Mouse (Mus musculus) spleen, adult 12 weeks (tissue): Measurements from ENCODE around the gene Reep1.

Experiments
- DNase-seq: peaks from one replicate; pipeline ENCODE4 v3.0.0; 2022; ENCODE audit warnings: low spot score

Gene Reep1

GRCm38 (mm10) chr6:71707511-71708501 is at the start of gene Reep1:
Gene Reep1 (plus strand): TSS chr6:71707561.
- DNase-seq: no peak

GRCm38 (mm10) chr6:71658290-71658689 is 49.1 kb upstream of the Reep1 start:
- DNase-seq: no peak

DNA sequence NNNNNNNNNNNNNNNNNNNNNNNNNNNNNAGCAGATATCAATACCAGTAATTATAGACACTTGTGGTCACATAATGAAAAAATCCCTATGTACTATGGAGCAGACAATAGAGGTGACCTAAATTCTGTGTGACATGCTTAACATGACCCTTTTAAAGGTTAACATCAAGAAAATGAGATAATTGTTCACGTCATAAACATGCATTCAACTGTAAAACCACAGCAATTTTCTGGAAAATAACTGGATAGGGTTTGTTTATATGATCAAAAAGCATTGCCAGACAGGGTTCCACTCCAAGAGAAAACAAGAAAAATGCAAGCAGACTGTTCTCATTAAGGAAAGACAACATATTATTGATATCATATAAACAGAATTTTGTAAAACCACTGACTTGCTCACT is 42.9 kb upstream of the Reep1 start:
- DNase-seq: no peak

DNA sequence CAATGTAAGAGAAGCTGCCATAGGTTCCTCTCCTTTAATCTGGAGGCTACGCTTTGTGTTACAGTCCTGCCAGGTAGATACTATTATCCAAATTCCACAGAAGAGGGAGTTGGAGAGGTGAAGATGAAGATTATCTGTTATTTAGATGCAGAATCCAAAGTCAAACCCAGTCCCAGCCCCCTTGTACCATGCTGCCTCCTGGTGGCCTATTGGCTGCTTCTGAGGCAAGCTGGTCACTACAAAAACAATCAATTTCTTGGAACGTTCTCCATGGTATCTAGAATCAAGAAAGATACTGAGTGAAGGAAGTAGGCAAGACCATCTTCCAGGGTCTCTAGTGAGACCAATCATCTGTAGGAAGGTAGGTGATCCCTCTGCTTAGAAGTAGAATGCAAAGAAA is 34.2 kb upstream of the Reep1 start:
- DNase-seq: no peak

- no peak for DNase-seq
Observed at GRCm38 (mm10) chr6:71678891-71679290, 28.5 kb upstream of the Reep1 start.

- no peak for DNase-seq
Observed at GRCm38 (mm10) chr6:71695150-71695549, 12.2 kb upstream of the Reep1 start.

- DNase-seq: no peak
Observed at GRCm38 (mm10) chr6:71695599-71695998, 11.8 kb upstream of the Reep1 start.

GRCm38 (mm10) chr6:71706871-71707270 is 490 bp upstream of the Reep1 start:
- DNase-seq: no peak

DNA sequence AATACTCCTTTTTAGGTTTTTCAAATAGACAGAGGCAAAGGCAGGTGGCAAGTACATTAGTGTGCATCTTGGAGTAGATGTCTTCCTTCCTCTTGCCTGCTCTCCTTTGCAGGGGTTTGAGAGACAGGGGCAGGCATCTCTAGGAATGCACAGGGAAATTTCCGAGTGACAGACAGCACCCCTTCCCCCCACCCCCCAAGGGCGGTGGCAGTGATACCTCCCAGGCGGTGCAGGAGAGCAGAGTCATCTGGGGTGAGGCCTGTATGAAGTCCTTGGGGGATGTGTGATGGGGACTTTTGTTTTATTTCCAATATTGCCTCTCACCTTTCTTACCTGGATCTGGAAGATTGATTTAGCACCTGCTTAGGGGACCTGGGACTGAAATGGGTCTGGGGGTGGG is 1.2 kb downstream of the Reep1 start:
- no peak for DNase-seq

DNA sequence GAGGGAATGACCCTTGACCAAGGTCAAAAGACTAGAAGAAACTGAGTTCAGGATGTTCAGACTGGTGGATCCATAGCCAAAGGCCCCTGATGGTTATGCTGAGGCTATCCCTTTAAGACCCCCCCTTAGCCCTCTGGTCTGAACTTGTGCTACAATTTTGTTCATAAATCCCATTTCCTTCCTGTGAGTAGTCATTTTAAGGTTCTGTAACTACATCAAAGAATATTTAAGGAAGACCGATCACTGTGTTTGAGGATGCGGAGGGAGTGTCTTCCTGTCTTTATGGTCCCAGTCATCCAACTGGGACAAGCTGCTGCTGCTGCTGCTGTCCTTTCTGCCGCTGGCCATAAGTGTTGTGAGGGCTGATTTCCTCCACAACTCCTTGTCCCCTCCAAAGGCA is 3.0 kb downstream of the Reep1 start:
- DNase-seq: no peak

GRCm38 (mm10) chr6:71711201-71711600 is 3.8 kb downstream of the Reep1 start:
- DNase-seq: no peak

DNA sequence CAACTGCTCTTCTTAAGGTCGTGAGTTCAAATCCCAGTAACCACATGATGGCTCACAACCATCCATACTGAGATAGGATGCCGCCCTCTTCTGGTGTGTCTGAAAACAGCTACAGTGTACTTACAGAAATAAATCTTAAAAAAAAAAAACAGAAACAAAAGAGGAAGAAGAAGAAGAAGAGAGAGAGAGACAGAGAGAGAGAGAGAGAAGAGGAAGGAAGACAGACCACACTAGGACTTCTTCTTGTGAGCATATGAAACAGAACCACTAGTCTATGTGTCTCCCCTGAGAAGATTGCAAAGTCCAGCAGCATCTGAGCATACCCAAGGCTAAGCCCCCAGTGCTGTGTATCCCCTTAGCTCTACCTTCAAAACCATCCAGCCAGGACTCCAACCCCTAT is 6.2 kb downstream of the Reep1 start:
- DNase-seq: no peak

GRCm38 (mm10) chr6:71715006-71715405 is 7.6 kb downstream of the Reep1 start:
- no peak for DNase-seq

DNA sequence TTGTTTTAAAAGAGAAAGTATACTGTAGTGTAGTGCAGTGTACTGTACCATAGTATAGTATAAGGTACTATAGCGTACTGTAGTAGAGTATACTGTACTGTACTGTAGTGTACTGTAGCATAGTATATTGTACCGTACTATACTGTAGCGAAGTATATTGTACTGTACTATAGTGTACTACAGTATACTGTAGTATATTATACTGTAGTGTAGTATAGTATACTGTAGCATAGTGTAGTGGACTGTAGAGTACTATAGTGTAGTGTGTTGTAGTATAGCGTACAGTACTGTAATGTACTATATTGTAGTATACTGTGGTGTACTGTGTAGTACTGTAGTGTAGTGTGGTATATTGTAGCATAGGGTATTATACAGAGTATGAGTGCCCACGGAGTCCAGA is 9.1 kb downstream of the Reep1 start:
- DNase-seq: no peak

- no peak for DNase-seq
Observed at GRCm38 (mm10) chr6:71718322-71718721, 11.0 kb downstream of the Reep1 start.

DNA sequence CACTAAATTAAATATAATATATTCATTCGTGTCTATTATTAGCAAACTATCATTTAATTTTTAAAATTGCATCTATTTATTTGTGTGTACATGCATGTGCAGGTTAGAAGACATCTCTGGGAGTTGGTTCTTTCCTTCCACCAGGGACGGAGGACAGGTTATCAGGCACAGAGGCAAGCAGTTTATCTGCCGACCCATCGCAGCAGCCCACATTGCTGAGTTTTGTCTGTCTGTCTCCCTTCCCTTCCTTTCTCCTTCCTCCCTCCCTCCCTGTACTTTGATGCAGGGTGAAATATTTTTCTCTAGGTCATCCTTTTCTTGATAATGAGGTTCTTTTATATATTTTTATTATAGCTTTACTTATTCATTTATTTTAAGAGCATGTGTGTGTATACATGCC is 11.9 kb downstream of the Reep1 start:
- no peak for DNase-seq

GRCm38 (mm10) chr6:71722988-71723387 is 15.6 kb downstream of the Reep1 start:
- DNase-seq: no peak

DNA sequence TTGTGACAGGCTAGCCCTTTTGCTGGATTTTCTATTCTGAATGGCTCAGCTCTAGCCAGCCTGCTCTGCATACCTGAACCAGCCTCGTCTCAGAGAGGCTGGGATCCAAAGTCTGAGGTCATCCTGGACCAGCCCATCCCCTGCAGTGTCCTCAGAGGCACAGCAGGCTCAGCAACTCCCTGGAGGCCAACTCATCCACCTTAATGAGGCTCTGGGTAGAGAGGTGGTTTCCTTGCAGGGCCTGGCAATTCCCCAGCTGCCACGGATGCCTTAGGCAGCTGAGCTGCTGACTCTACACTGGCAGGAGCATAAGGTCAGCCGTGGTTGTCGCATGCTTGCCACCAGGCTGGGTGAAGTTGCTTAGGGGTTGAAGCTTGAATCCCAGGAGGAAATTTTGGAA is 16.2 kb downstream of the Reep1 start:
- no peak for DNase-seq

DNA sequence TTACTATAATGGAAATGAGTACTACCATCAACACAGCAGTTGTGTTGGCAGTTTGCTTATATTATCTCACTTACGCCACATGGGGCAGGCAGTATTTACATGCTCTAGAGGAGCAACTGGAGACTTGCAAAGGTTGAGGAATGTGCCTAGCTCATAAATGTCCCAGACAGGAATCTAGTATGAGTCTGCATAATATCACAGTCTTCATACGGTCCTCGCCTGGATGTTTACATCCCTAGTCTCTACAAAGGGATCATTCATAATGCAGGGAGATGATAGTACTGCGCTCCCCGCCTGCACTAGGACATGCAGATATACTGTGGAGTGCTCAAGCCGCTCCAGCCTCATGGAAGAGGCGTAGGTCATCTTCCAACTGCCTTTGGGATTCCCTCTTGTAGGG is 19.3 kb downstream of the Reep1 start:
- no peak for DNase-seq

DNA sequence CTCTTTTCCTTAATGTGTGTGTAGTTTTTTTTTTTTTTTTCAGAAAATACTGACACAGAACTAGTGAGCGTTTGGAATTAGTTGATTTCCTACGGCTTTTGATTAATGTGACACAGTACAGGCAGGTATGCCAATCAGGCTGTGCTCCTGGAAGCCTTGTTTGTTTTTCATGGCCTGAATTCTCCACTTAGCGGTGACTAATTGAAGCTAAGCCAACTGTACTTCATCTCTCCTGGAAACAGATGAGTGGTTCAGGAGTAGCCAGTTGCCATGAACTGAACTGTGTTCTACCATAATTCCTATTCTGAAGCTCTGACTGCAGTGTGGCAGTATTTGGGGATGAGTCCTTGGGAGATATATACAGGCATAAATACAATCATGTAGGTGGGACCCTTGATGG is 20.9 kb downstream of the Reep1 start:
- no peak for DNase-seq

DNA sequence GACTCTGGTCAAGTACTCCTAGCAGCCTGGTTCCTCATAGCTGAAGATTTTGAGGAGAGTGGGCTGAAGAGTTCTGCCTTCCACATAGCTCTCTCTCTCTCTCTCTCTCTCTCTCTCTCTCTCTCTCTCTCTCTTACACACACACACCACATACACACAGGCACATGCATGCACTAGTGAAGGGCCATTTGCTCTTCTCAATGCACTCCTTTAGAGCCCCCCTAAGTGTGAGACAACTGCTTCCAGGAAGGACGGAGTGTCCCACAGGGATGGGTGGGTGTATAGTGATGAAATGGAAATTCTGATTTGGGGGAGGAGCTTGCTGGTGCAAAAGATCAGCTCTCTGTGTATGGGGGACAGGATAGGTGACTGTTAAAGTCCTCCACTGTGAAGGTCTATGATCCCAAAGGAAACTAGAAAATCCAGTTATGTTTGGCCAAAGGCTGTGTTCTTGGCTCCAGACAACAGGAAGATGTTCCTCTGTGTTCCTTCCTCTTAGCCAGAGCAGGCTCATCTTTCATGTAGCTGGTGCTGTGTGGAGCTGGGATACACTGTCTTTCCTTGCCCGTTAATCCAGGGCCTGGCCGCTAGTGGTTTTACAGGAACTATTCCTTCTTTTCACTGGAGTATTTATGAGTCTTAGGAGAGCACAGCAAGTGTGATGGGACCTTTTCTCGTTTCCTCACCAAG is 27.7 kb downstream of the Reep1 start:
- DNase-seq: no peak

- DNase-seq: no peak
Observed at GRCm38 (mm10) chr6:71735600-71736010, 28.2 kb downstream of the Reep1 start.

DNA sequence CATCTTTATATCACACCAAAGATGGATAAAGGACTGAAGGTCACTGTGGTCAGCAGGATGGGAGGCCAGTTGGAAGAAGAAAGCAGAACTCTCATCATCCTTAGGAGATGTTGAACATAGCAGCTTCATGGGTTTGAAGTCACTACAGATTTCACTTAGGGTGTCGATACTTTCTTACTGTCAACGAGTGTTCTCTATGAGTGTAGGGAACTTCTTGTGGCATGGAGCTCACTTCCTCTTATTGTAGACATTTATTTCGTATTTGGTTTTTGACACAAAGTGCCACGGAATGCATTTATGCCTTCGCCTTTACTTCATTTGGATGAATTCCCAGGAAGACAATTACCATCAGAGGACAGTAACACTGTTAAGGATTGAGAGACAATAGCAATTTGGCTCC is 28.7 kb downstream of the Reep1 start:
- DNase-seq: no peak
